Mouse (Mus musculus) retina, adult 2 months (tissue): Measurements from ENCODE around the gene Secisbp2.

Experiments
- DNase-seq: peaks from one replicate; pipeline ENCODE4 v3.0.0-alpha.2; 2012; ENCODE audit warnings: low read depth, low spot score

Gene Secisbp2

DNA sequence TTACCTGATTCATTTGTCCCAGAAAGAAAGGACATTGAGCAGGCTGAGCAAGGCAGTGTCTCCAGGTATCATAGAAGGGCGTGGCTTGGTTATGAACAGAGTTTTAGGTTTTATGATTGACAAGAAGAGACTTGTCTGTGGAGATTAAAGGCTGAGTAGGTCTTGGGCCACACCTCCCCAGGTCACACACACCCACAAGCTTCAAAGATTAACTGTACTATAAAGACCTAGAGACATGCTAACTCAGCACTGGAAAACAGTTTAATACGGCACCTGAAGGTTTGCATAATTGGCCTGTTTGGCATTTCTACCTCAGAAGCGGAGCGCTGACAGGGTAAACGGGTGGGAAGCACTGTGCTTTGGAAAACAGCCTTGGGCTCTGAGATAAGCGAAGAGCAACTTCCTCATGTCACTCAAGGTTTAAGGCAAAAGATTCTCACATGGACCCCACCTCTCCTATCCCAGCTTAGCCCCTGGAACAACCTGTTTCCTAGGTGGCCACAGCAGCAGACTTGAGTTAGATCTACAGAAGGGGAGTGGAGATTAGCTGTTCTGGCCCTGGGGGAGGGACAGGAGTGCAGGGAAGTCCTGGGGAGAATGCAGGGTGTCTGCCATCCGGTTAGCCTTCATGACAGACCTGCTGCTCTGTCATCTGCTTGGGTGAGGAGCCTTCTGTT, 33.9 kb downstream of the Secisbp2 start:
- peak; percentile 25 for DNase-seq

GRCm38 (mm10) chr13:51686966-51687365, 35.5 kb downstream of the Secisbp2 start:
- DNase-seq: no peak

GRCm38 (mm10) chr13:51688688-51689087, 37.2 kb downstream of the Secisbp2 start:
- DNase-seq: no peak

- no peak for DNase-seq
These were observed 45.0 kb downstream of the Secisbp2 start for GRCm38 (mm10) chr13:51696481-51696880.

- no peak for DNase-seq
These were observed 46.0 kb downstream of the Secisbp2 start for GRCm38 (mm10) chr13:51697455-51697854.

- DNase-seq: no peak
These were observed 46.4 kb downstream of the Secisbp2 start for GRCm38 (mm10) chr13:51697897-51698296.

DNA sequence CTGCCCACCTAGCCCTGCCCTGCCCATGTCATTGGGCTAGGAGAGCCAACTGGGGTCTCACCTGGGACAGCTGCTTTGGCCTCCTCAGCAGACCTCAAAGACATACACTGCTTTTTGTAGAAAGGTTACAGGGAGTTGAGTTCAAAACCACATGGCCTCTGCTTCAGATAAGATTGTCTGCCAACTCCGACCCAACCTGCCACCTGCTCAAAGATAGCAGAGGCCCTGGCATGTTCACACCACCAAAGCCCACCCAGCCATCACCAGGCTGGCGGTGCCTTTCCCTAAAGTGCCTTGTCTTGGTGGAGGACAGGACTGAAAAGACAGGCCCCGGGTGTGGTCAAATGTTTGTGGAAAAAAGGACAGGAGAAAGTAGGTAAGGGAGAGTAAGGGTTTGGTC, 46.8 kb downstream of the Secisbp2 start:
- no peak for DNase-seq

- DNase-seq: no peak
These were observed 52.4 kb downstream of the Secisbp2 start for GRCm38 (mm10) chr13:51703893-51704292.

GRCm38 (mm10) chr13:51705882-51706854, 54.7 kb downstream of the Secisbp2 start:
- no peak for DNase-seq

- no peak for DNase-seq
These were observed 59.2 kb downstream of the Secisbp2 start for GRCm38 (mm10) chr13:51710738-51711137.

DNA sequence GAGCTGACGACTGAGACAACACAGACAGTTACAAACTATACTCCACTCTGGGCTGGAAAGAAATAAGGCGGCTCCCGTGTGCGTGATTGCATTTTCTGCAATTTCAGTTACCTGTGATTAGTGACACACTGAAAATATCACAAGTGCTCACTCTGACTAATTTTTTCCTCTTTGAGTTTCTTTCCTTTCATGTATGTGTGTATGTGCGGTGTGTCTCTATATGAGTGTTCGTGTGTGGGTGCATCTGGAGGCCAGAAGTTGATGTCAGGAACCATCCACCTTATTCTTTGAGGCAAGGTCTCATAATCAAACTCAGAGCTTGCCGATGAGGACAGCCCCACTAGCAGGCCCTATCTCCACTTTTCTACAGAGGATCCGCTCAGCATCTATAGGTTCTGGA, 60.5 kb downstream of the Secisbp2 start:
- DNase-seq: no peak

DNA sequence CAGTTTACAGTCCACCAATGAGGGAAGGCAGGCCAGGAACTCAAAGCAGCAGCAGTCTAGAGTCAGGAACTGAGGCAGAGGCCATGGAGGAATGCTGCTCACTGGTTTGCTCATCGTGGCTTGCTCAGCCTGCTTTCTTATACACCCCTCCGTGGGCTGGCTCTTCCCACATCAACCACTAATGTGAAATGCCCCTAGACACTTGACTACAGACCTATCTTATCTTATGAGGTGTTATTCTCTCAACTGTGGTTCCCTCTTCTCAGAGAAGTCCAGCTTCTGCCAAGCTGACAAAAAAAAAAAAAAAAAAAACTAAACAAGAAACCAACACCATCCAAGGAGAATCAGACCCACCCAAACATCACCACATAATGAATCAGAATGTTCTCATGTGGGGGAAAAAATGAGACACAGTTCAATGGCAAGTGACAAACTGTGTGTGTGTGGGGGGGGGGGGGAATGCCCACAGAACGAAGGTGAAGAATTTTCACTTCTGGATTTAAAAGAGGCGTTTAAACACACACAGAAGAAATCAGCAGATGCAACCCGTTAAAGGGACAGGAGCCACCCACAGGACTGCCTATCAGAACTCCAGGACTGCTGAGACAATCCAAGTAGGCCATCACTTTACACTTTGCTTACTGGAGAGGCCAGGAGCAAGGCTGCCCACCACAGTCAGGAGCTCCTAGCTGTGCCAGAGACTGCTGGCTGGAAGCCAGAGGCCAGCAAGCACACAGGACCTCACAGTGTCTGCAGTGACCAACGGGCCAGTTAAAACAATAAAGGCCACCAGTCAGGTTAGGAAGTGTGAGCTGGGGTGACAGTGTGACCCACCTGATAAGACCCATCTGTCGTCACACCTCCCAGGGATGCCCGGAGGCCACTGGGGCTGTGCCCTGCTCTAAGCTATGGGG, 65.1 kb downstream of the Secisbp2 start:
- no peak for DNase-seq

DNA sequence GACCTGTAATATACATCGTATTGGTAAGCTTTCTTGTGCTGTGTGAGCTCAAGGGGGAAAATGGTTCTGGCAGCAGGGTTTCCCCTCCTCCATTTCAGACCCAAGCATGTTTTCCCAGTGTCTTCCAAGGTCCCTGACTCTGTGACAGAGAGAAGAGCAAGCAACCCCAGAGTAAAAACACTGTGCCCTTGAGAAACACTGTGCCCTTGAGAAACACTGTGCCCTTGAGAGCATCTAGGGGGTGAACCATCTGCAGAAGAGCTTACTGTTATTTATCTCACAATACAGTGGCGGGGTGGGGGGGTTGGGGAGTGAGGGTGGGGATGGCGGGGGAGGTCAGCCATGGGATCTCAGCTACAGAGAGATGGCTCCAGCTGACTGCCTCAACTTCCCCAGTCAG, 67.8 kb downstream of the Secisbp2 start:
- DNase-seq: no peak

GRCm38 (mm10) chr13:51720556-51720955, 69.1 kb downstream of the Secisbp2 start:
- no peak for DNase-seq

- DNase-seq: no peak
These were observed 71.6 kb downstream of the Secisbp2 start for GRCm38 (mm10) chr13:51723114-51723513.

GRCm38 (mm10) chr13:51724566-51724965, 73.1 kb downstream of the Secisbp2 start:
- DNase-seq: no peak

DNA sequence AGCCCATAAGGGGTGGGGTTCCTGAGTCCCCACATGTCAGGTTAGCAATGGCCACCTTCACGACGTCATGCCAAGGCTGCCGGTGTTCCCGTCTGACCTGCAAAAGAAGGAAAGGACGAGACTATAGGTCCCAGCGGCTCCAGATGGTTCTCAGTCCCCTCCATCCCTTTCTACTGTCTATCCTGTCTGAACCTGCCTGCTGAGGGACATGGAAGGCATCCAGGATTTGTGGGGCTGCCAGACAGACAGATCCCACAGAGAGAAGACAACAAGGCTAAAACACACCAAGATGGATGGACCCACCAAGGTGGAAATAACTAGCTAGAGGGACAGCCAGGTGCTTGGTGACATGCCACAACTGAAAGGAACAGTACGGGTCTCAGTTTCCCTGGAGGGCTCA, 73.9 kb downstream of the Secisbp2 start:
- no peak for DNase-seq

- DNase-seq: no peak
These were observed 74.6 kb downstream of the Secisbp2 start for GRCm38 (mm10) chr13:51725926-51726574.

DNA sequence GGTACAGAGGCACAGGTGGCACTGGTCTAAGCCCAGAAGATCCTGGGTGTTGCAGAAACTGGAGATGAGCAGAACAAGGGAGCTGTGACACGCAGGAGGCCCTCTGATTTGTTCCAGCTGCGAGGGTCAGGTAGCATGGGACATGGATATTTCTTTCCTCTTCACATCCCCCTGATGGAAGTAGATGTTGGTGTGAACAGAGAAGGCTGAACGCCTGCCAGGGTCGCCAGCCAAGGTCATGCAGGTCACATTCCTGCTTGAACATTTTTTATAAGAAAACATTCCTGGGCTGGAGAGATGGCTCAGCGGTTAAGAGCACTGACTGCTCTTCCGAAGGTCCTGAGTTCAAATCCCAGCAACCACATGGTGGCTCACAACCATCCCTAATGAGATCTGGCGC, 75.9 kb downstream of the Secisbp2 start:
- no peak for DNase-seq

- DNase-seq: no peak
These were observed 78.4 kb downstream of the Secisbp2 start for GRCm38 (mm10) chr13:51729887-51730361.

GRCm38 (mm10) chr13:51731474-51731873, 80.0 kb downstream of the Secisbp2 start:
- DNase-seq: no peak
